Mouse (Mus musculus) neural tube, embryonic 11.5 days (tissue): ENCODE measurements around the gene Zfp652. TPM values are rescaled to one million over a fixed set of nuclear protein-coding genes. Genes with fewer than 3 reads are reported as not detected.

Experiments
- ATAC-seq: fragments of 200-750 bp; cut with Nextera tagmentation; 2 replicates; pipeline ENCODE4 v1.8.0; 2017; ENCODE audit warnings: moderate number of reproducible peaks, mild to moderate bottlenecking, moderate TSS enrichment, moderate library complexity; ENCODE audit not compliant: insufficient read depth, low FRiP score, low TSS enrichment
- DNase-seq: peaks from one replicate; pipeline ENCODE4 v3.0.0-alpha.2; 2015; ENCODE audit warnings: low spot score
- H3K27ac ChIP-seq: fragments of 300-500 bp; sonication (generic); 2 replicates; pipeline ENCODE4 v1.5.1; 2014; ENCODE audit warnings: low read depth, mild to moderate bottlenecking, low read length
- H3K27me3 ChIP-seq: fragments of 300-500 bp; sonication (generic); 2 replicates; pipeline ENCODE4 v1.6.1; 2014; ENCODE audit warnings: mild to moderate bottlenecking, low read length, mixed read lengths; ENCODE audit not compliant: control insufficient read depth, insufficient read depth
- H3K36me3 ChIP-seq: fragments of 300-500 bp; sonication (generic); 2 replicates; pipeline ENCODE4 v1.6.1; 2014; ENCODE audit warnings: mild to moderate bottlenecking, low read length, moderate library complexity, mixed read lengths; ENCODE audit not compliant: control insufficient read depth, insufficient read depth
- H3K4me1 ChIP-seq: fragments of 300-500 bp; sonication (generic); 2 replicates; pipeline ENCODE4 v1.6.1; 2014; ENCODE audit warnings: low read length, mixed read lengths; ENCODE audit not compliant: control insufficient read depth, insufficient read depth
- H3K4me2 ChIP-seq: fragments of 300-500 bp; sonication (generic); 2 replicates; pipeline ENCODE4 v1.6.1; 2014; ENCODE audit warnings: low read depth, mild to moderate bottlenecking, moderate library complexity
- H3K4me3 ChIP-seq: fragments of 300-500 bp; sonication (generic); 2 replicates; pipeline ENCODE4 v1.5.1; 2014; ENCODE audit warnings: low read depth, low read length
- H3K9ac ChIP-seq: fragments of 300-500 bp; sonication (generic); 2 replicates; pipeline ENCODE4 v1.6.1; 2014; ENCODE audit warnings: mild to moderate bottlenecking, low read length
- H3K9me3 ChIP-seq: fragments of 300-500 bp; sonication (generic); 2 replicates; pipeline ENCODE4 v1.6.1; 2016; ENCODE audit warnings: low read length; ENCODE audit not compliant: control insufficient read depth
- WGBS: fragments of 180-500 bp; shearing (Covaris S2); extraction: QIAGEN DNeasy Blood & Tissue Kit; methylation state at CpG from one replicate; pipeline ENCODE4 v1.1.7; 2014; 5-methylcytosine and 5-hydroxymethylcytosine counted together
- polyA plus RNA-seq: library from polyadenylated mRNA; unstranded; fragments of >200 nt; fragmentation: Nextera tagmentation; extraction: Ambion mirVana; gene quantifications from 2 replicates; pipeline ENCODE4 v1.2.1, GENCODE M21; 2014

The Zfp652 gene
- polyA plus RNA-seq, 1 experiment from 2014 or later = 12.3 TPM

DNA sequence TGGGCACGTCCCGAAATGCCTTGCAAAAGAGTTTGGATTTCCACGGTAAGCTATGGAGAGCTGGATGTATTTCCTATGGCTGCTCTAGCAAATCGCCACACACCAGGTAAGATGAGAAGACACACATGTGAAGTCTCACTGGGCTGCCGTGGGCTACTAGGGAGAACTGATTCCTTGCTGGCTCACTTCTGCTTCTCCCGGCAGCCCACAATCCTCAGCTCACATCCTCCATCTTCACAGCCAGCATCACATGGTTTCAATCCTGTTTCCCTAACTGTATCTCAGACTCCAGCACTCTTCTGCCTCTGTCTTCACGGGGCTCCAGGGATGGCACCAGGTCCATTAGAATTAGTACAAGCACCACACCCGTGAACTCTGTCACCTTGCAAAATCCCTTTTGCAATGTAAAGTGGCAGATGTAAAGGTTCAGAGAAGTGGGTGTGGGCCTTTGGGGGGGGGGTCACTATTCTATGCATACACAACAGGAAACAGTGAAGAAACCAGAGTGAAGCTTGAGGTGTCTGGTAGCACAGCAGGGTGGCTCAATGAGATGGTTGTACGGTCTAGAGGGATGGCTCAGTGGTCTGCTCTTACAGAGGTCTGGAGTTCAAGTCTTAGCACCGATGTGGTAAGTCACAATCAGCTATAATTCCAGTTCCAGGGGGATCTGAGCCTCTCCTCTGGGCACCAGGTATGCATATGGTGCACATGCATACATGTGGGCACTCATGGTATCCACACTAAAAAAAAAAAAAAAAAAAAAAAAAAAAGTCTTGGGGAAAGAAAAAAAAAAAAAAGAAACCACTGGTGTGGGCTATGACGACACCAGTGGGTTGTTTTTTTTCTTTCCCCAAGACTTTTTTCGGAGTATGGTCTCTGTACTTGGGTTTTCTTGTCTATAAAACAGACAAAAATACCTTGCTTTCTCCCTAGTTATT, 8.2 kb upstream of the Zfp652 start:
- ATAC-seq (no peak), DNase-seq (no peak)
- no peaks in the 10 kb centered on the region for H3K9me3 ChIP-seq
- H3K4me3 ChIP-seq = no peak overlapping the region
- H3K4me1 ChIP-seq = no peaks in the 10 kb centered on the region
- no peak overlapping the region for H3K27ac ChIP-seq
- no peaks in the 10 kb centered on the region for H3K27me3 ChIP-seq
- H3K4me2 ChIP-seq = no peak overlapping the region
- H3K36me3 ChIP-seq = no peaks in the 10 kb centered on the region
- 89% methylated on average over 12 of the region's 12 CpGs for WGBS
- H3K9ac ChIP-seq = no peak overlapping the region

DNA sequence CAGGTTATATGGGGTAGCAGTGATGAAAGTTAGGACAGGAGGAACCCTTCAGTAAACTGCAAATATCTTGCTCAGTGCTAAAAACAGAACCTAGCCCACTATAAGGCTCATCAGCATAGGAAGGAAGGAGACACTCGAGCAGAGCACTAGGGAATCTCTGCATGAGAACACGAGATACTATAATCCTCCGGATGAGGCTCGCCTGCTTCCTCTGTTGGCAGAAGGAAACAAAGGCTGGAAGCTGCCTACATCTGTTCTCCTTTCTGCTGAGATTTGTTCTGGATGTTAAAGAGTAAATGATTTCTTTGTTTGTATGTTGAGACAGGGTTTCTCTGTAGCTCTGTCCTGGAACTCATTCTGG, 7.5 kb upstream of the Zfp652 start:
- no peak for DNase-seq
- ATAC-seq = no peak
- Histone ChIP-seq H3K9ac (no peak overlapping the region), H3K27ac (no peak overlapping the region), H3K4me3 (no peak overlapping the region), H3K9me3 (no peaks in the 10 kb centered on the region), H3K27me3 (no peaks in the 10 kb centered on the region), H3K36me3 (no peaks in the 10 kb centered on the region), H3K4me1 (no peaks in the 10 kb centered on the region), H3K4me2 (no peak overlapping the region)
- 73% methylated on average over 4 of the region's 4 CpGs for WGBS

DNA sequence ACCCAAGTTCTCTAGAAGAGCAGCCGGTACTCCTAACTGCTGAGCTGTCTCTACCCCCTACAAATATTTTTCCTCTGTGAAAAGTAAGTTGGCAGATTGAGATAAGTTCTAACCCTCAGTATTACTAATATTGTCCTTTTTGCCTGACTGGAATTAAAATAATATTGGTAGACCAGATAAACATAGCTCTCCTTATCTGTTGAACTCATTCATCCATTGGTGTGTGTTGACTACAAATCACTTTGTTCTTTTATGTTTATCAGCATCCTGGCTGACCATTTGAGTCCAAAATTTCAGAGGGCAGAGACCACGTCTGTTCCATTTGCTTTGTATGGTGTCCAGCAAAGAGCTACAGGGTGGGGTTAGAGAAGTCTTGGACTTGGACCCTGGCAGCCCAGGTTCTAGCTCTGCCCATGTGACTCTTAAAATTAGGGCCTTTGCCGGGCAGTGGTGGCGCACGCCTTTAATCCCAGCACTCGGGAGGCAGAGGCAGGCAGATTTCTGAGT, 2.9 kb upstream of the Zfp652 start:
- no peak overlapping the region for H3K9ac ChIP-seq
- H3K4me2 ChIP-seq = no peak overlapping the region
- ATAC-seq = no peak
- H3K36me3 ChIP-seq = no peaks in the 10 kb centered on the region
- no peak overlapping the region for H3K27ac ChIP-seq
- no peak for DNase-seq
- H3K4me3 ChIP-seq = no peak overlapping the region
- peaks cover 6% of the 10 kb centered on the region for H3K4me1 ChIP-seq
- no peaks in the 10 kb centered on the region for H3K27me3 ChIP-seq
- H3K9me3 ChIP-seq = no peaks in the 10 kb centered on the region
- 91% methylated on average over 6 of the region's 6 CpGs for WGBS

DNA sequence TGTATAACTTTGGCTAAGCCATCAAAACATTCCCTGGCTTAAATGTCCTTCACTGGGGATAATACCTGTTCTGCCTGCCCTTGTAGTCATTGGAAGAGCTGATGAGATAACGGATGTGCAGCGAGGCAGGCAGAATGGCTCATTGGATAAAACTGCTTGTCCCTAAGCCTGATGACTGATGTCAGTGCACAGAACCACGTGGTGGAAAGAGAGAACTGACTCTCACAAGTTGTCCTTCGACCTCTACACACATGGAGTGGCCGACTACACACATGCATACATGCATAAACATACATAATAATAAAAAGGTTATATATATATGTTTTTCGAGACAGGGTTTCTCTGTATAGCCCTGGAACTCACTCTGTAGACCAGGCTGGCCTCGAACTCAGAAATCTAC, 2.0 kb upstream of the Zfp652 start:
- Histone ChIP-seq H3K9ac (no peak overlapping the region), H3K27me3 (no peaks in the 10 kb centered on the region), H3K4me1 (peaks cover 9% of the 10 kb centered on the region), H3K4me3 (no peak overlapping the region), H3K27ac (no peak overlapping the region), H3K9me3 (no peaks in the 10 kb centered on the region), H3K4me2 (no peak overlapping the region), H3K36me3 (no peaks in the 10 kb centered on the region)
- DNase-seq = no peak
- 82% methylated on average over 7 of the region's 7 CpGs for WGBS
- no peak for ATAC-seq

DNA sequence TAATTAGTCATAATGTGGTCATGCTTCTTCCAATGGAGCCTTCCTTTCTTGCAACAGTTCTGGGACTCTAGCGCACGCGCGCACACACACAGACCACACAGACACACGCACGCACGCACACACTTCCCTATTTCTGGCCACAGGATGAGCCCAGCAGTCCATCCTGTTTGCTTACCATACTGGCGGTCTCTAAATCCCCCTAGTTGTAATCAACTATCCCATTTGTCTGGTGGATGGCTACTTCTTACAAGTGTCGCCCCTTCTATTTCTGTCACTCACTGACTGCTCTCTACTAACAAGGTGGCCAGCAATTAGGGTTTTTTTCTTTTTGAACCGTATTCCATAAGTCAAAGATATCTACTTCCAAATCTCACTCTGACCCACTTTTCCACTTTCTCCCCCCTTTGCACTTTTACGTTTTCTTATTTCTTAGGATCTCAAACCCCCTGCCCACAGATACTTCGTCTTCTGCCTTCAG, 349 bp upstream of the Zfp652 start:
- peak overlapping the region; percentile 90 for H3K4me2 ChIP-seq
- peak overlapping the region; percentile 89 for H3K4me3 ChIP-seq
- ATAC-seq (peak; percentile 8; the same call in 1 of the 2 replicates), DNase-seq (peak; percentile 19)
- H3K27ac ChIP-seq = no peak overlapping the region
- no peaks in the 10 kb centered on the region for H3K9me3 ChIP-seq
- no peaks in the 10 kb centered on the region for H3K36me3 ChIP-seq
- H3K9ac ChIP-seq = peak overlapping the region; percentile 89
- H3K4me1 ChIP-seq = peaks cover 11% of the 10 kb centered on the region
- 38% methylated on average over 12 of the region's 12 CpGs for WGBS
- H3K27me3 ChIP-seq = no peaks in the 10 kb centered on the region

DNA sequence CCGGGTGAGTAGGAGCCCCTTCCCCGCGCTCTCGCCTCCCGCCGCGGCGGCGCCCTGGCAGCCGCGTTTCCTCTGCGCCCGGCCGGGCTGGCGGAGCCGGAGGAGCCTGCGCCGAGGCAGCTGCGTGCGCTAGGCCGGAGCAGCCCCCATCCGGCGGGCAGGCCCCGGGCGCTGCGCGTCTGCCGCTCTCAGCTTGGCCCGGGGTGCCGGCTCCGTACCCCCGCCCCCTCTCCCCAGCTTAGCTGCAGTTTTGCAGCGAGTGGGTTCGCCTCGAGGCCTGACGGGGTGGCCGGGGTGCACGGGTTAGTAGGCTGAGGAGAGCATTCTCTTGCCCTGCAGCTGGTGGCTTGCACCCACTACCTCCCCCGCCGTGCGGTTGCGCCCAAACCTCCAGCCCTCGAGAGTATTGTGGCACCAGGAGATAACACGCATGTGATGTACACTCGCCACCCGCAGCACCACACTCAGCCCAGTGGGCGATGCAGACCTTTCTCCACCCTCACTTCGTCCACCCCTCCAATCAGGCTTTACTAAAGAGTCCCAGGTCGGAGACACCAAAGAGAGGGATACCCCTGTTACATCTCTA, 845 bp downstream of the Zfp652 start:
- ATAC-seq (peak; percentile 74), DNase-seq (no peak)
- peaks cover 11% of the 10 kb centered on the region for H3K4me1 ChIP-seq
- H3K36me3 ChIP-seq = no peaks in the 10 kb centered on the region
- H3K4me3 ChIP-seq = peak overlapping the region; percentile 89
- H3K4me2 ChIP-seq = peak overlapping the region; percentile 90
- H3K9me3 ChIP-seq = no peaks in the 10 kb centered on the region
- peak overlapping the region; percentile 89 for H3K9ac ChIP-seq
- no peaks in the 10 kb centered on the region for H3K27me3 ChIP-seq
- under 1% methylated on average over 34 of the region's 49 CpGs for WGBS
- H3K27ac ChIP-seq = peak overlapping the region; percentile 95

DNA sequence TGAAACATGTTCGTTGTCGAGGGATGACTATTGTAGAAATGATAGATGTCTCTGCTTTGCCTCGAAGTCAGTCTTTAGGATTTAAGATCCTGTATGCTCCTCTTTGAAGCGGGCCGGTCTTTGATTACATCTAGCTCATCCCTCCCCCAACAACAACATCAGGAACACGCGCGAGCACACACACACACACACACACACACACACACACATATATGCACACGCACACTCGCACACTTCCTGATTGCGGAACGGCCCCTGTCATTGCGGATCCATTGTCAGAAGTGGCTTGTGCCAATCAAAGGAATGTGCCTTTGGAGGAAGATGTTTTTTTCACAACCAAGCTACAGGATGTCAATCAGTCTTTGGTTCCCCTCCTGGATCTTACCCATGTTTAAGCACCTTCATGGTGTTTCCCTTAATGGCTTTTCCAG, 1.4 kb downstream of the Zfp652 start:
- WGBS = under 1% methylated on average over 13 of the region's 13 CpGs
- Histone ChIP-seq H3K4me1 (peaks cover 11% of the 10 kb centered on the region), H3K4me3 (peak overlapping the region; percentile 89), H3K27ac (peak overlapping the region; percentile 95), H3K36me3 (no peaks in the 10 kb centered on the region), H3K9me3 (no peaks in the 10 kb centered on the region), H3K4me2 (peak overlapping the region; percentile 90), H3K9ac (peak overlapping the region; percentile 89), H3K27me3 (no peaks in the 10 kb centered on the region)
- ATAC-seq (no peak), DNase-seq (peak; percentile 16)

DNA sequence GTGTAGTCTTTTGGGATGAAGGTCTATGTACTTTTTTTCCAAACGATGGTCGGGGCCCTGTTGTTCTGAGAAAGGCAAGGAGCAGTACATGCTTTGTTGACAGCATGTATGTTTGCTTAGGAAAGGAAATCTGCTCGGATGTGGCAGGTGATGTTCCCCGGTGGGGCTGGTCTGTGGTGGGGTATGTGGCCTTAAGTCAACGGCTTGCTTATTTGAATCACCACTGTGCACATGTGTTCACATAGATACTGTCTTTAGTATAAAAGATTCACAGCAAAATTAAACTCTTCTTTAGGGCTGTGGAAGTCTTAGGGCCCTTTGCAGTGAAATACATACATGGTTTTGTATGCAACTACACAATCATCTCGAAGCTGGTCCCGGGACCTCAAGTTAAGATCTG, 1.9 kb downstream of the Zfp652 start:
- DNase-seq = no peak
- Histone ChIP-seq H3K9ac (peak overlapping the region; percentile 89), H3K4me3 (peak overlapping the region; percentile 89), H3K4me2 (peak overlapping the region; percentile 90), H3K27me3 (no peaks in the 10 kb centered on the region), H3K27ac (no peak overlapping the region), H3K36me3 (no peaks in the 10 kb centered on the region), H3K9me3 (no peaks in the 10 kb centered on the region), H3K4me1 (peaks cover 11% of the 10 kb centered on the region)
- ATAC-seq = no peak
- WGBS = 53% methylated on average over 7 of the region's 7 CpGs
